Mouse (Mus musculus) hindbrain, embryonic 10.5 days (tissue): ENCODE data around the gene Mpst. TPM values are rescaled to one million over a fixed set of nuclear protein-coding genes. Genes with fewer than 3 reads are reported as not detected.
A peak's percentile ranks its signal among the peaks of the same experiment; 100 is the strongest.

Experiments
- DNase-seq: peaks from one replicate; pipeline ENCODE4 v3.0.0-alpha.2; 2017; ENCODE audit warnings: low spot score
- H3K27ac ChIP-seq: fragments of 300-500 bp; sonication (generic); 2 replicates; pipeline ENCODE4 v1.5.1; 2016; ENCODE audit warnings: mild to moderate bottlenecking, moderate library complexity
- H3K27me3 ChIP-seq: fragments of 300-500 bp; sonication (generic); 2 replicates; pipeline ENCODE4 v1.6.1; 2016; ENCODE audit warnings: mild to moderate bottlenecking; ENCODE audit not compliant: poor library complexity, insufficient read depth, severe bottlenecking
- H3K36me3 ChIP-seq: fragments of 300-500 bp; sonication (generic); 2 replicates; pipeline ENCODE4 v1.6.1; 2016; ENCODE audit warnings: mild to moderate bottlenecking, moderate library complexity
- H3K4me1 ChIP-seq: fragments of 300-500 bp; sonication (generic); replicated peaks from 2 replicates; pipeline ENCODE4 v1.6.1; 2016; ENCODE audit warnings: mild to moderate bottlenecking
- H3K4me3 ChIP-seq: fragments of 300-500 bp; sonication (generic); 2 replicates; pipeline ENCODE4 v1.5.1; 2016; ENCODE audit warnings: mild to moderate bottlenecking, moderate library complexity
- H3K9me3 ChIP-seq: fragments of 300-500 bp; sonication (generic); 2 replicates; pipeline ENCODE4 v1.6.1; 2016; ENCODE audit warnings: mild to moderate bottlenecking, moderate library complexity
- WGBS: fragments of 180-500 bp; shearing (Covaris S2); methylation state at CpG from one replicate; pipeline ENCODE4 v1.1.7; 2016; 5-methylcytosine and 5-hydroxymethylcytosine counted together
- polyA plus RNA-seq: library from polyadenylated mRNA; unstranded; fragments of >200 nt; fragmentation: Nextera tagmentation; extraction: Ambion mirVana; gene quantifications from 2 replicates; pipeline ENCODE4 v1.2.1, GENCODE M21; 2016

The Mpst gene
- polyA plus RNA-seq, 1 experiment from 2014 or later = 1.5 TPM

GRCm38 (mm10) chr15:78383450-78384219 lies 22.6 kb upstream of the Mpst start:
- Histone ChIP-seq H3K9me3 (0 out of 2 replicates have a peak, but pooled peaks cover 3% of the 10 kb centered on the region), H3K27me3 (0 out of 2 replicates have a peak, but pooled peaks cover 4% of the 10 kb centered on the region), H3K4me1 (0 out of 2 replicates have a peak, but pooled peaks cover 9% of the 10 kb centered on the region), H3K36me3 (no peaks in the 10 kb centered on the region), H3K4me3 (no peak overlapping the region), H3K27ac (no peak overlapping the region)
- DNase-seq = no peak
- 86% methylated on average over 11 of the region's 11 CpGs for WGBS

GRCm38 (mm10) chr15:78384220-78385116 lies 21.7 kb upstream of the Mpst start:
- no peak for DNase-seq
- WGBS = 79% methylated on average over 7 of the region's 7 CpGs
- H3K4me1 ChIP-seq = 0 out of 2 replicates have a peak, but pooled peaks cover 9% of the 10 kb centered on the region
- no peak overlapping the region for H3K4me3 ChIP-seq
- peak overlapping the region; percentile 35; the same call in 1 of the 2 replicates for H3K27ac ChIP-seq
- H3K36me3 ChIP-seq = no peaks in the 10 kb centered on the region
- H3K9me3 ChIP-seq = no peaks in the 10 kb centered on the region
- H3K27me3 ChIP-seq = 0 out of 2 replicates have a peak, but pooled peaks cover 4% of the 10 kb centered on the region

GRCm38 (mm10) chr15:78385564-78385963 lies 20.7 kb upstream of the Mpst start:
- WGBS = 84% methylated on average over 1 of the region's 1 CpGs
- no peaks in the 10 kb centered on the region for H3K36me3 ChIP-seq
- 0 out of 2 replicates have a peak, but pooled peaks cover 9% of the 10 kb centered on the region for H3K4me1 ChIP-seq
- H3K9me3 ChIP-seq = no peaks in the 10 kb centered on the region
- DNase-seq = no peak
- H3K27me3 ChIP-seq = 0 out of 2 replicates have a peak, but pooled peaks cover 4% of the 10 kb centered on the region
- no peak overlapping the region for H3K27ac ChIP-seq
- no peak overlapping the region for H3K4me3 ChIP-seq

GRCm38 (mm10) chr15:78390855-78391254 lies 15.4 kb upstream of the Mpst start:
- Histone ChIP-seq H3K27me3 (0 out of 2 replicates have a peak, but pooled peaks cover 4% of the 10 kb centered on the region), H3K27ac (no peak overlapping the region), H3K4me3 (no peak overlapping the region), H3K9me3 (no peaks in the 10 kb centered on the region), H3K36me3 (no peaks in the 10 kb centered on the region), H3K4me1 (peaks cover 4% of the 10 kb centered on the region; the same call in 1 of the 2 replicates)
- DNase-seq = no peak
- WGBS = 88% methylated on average over 3 of the region's 3 CpGs

GRCm38 (mm10) chr15:78395478-78395962 lies 10.7 kb upstream of the Mpst start, which contains the start of gene Tex33:
Tex33 (minus strand) TSS chr15:78395912.
- peaks cover 7% of the 10 kb centered on the region; the same call in 1 of the 2 replicates for H3K4me1 ChIP-seq
- H3K4me3 ChIP-seq = no peak within 1 kb of the TSS
- H3K36me3 ChIP-seq = no peaks in the 10 kb centered on the region
- DNase-seq = no peak
- no peaks in the 10 kb centered on the region for H3K9me3 ChIP-seq
- H3K27ac ChIP-seq = no peak within 1 kb of the TSS
- 88% methylated on average over 8 of the region's 8 CpGs for WGBS
- peaks cover 4% of the 10 kb centered on the region; the same call in 1 of the 2 replicates for H3K27me3 ChIP-seq

- DNase-seq = no peak
- no peaks in the 10 kb centered on the region for H3K9me3 ChIP-seq
- no peak overlapping the region for H3K27ac ChIP-seq
- no peak overlapping the region for H3K4me3 ChIP-seq
- no peaks in the 10 kb centered on the region for H3K36me3 ChIP-seq
- peaks cover 14% of the 10 kb centered on the region for H3K27me3 ChIP-seq
- H3K4me1 ChIP-seq = peaks cover 42% of the 10 kb centered on the region
- WGBS = 82% methylated on average over 6 of the region's 6 CpGs
Observed at GRCm38 (mm10) chr15:78401345-78401744, 4.9 kb upstream of the Mpst start.

GRCm38 (mm10) chr15:78401921-78402320 lies 4.3 kb upstream of the Mpst start:
- H3K4me3 ChIP-seq = no peak overlapping the region
- H3K27me3 ChIP-seq = peaks cover 14% of the 10 kb centered on the region
- 78% methylated on average over 4 of the region's 4 CpGs for WGBS
- H3K4me1 ChIP-seq = peaks cover 47% of the 10 kb centered on the region
- no peaks in the 10 kb centered on the region for H3K9me3 ChIP-seq
- no peak for DNase-seq
- H3K27ac ChIP-seq = peak overlapping the region; percentile 59; the same call in 1 of the 2 replicates
- no peaks in the 10 kb centered on the region for H3K36me3 ChIP-seq

- 82% methylated on average over 7 of the region's 7 CpGs for WGBS
- peaks cover 52% of the 10 kb centered on the region for H3K4me1 ChIP-seq
- H3K27me3 ChIP-seq = peaks cover 14% of the 10 kb centered on the region
- no peaks in the 10 kb centered on the region for H3K36me3 ChIP-seq
- H3K4me3 ChIP-seq = no peak overlapping the region
- no peak for DNase-seq
- no peaks in the 10 kb centered on the region for H3K9me3 ChIP-seq
- H3K27ac ChIP-seq = no peak overlapping the region
Observed at GRCm38 (mm10) chr15:78402423-78402822, 3.8 kb upstream of the Mpst start.

- Histone ChIP-seq H3K27ac (peak overlapping the region; percentile 53), H3K4me3 (no peak overlapping the region), H3K4me1 (peaks cover 61% of the 10 kb centered on the region), H3K27me3 (peaks cover 21% of the 10 kb centered on the region), H3K36me3 (no peaks in the 10 kb centered on the region), H3K9me3 (no peaks in the 10 kb centered on the region)
- no peak for DNase-seq
- WGBS = 34% methylated on average over 3 of the region's 3 CpGs
Observed at GRCm38 (mm10) chr15:78403301-78403741, 2.9 kb upstream of the Mpst start.

GRCm38 (mm10) chr15:78403896-78404295 lies 2.3 kb upstream of the Mpst start:
- 60% methylated on average over 1 of the region's 1 CpGs for WGBS
- Histone ChIP-seq H3K4me1 (peaks cover 66% of the 10 kb centered on the region), H3K36me3 (no peaks in the 10 kb centered on the region), H3K27ac (peak overlapping the region; percentile 45; the same call in 1 of the 2 replicates), H3K9me3 (no peaks in the 10 kb centered on the region), H3K27me3 (peaks cover 22% of the 10 kb centered on the region), H3K4me3 (no peak overlapping the region)
- DNase-seq = no peak

GRCm38 (mm10) chr15:78405098-78405497 lies 1.1 kb upstream of the Mpst start:
- Histone ChIP-seq H3K4me1 (peaks cover 74% of the 10 kb centered on the region), H3K27ac (peak overlapping the region; percentile 97; the same call in 1 of the 2 replicates)
- WGBS = 51% methylated on average over 11 of the region's 11 CpGs

GRCm38 (mm10) chr15:78405517-78406211 lies 552 bp upstream of the Mpst start, which contains the start of gene Tst:
Tst (minus strand) TSS chr15:78405907.
- H3K36me3 ChIP-seq = no peaks in the 10 kb centered on the region
- peak within 1 kb of the TSS; percentile 97 for H3K27ac ChIP-seq
- DNase-seq = peak; percentile 81
- WGBS = 2% methylated on average over 34 of the region's 34 CpGs
- H3K9me3 ChIP-seq = no peaks in the 10 kb centered on the region
- peaks cover 80% of the 10 kb centered on the region for H3K4me1 ChIP-seq
- peaks cover 40% of the 10 kb centered on the region for H3K27me3 ChIP-seq
- H3K4me3 ChIP-seq = peak within 1 kb of the TSS; percentile 75

More at GRCm38 (mm10) chr15:78405098-78405497, 1.1 kb upstream of the Mpst start:
- no peak for DNase-seq
- Histone ChIP-seq H3K36me3 (no peaks in the 10 kb centered on the region), H3K9me3 (no peaks in the 10 kb centered on the region), H3K4me3 (peak overlapping the region; percentile 75), H3K27me3 (peaks cover 34% of the 10 kb centered on the region)
